Mouse (Mus musculus) CH12.LX (cell line): ENCODE results near the gene Prm3.
A peak's percentile ranks its signal among the peaks of the same experiment; 100 is the strongest.

Experiments
- CTCF ChIP-seq, 2 experiments: IDR thresholded peaks in 1 of 2; conservative IDR thresholded peaks in 1 of 2; 2 replicates each; pipeline ENCODE4 v1.5.1; 2011 to 2012; ENCODE audit warnings: low read depth in 2 of 2, low read length in 2 of 2, improper control_type of control experiment in 1 of 2, inconsistent platforms in 1 of 2, mild to moderate bottlenecking in 1 of 2, moderate library complexity in 1 of 2
- EP300 ChIP-seq: IDR thresholded peaks from 2 replicates; pipeline ENCODE4 v1.6.1; 2011; ENCODE audit warnings: low read length, improper control_type of control experiment
- GABPA ChIP-seq: IDR thresholded peaks from 2 replicates; pipeline ENCODE4 v1.6.1; 2012; ENCODE audit warnings: low read depth, low read length, improper control_type of control experiment, inconsistent platforms; ENCODE audit not compliant: insufficient replicate concordance
- HCFC1 ChIP-seq: IDR thresholded peaks from 2 replicates; pipeline ENCODE4 v1.6.1; 2012; ENCODE audit warnings: low read depth, mild to moderate bottlenecking, inconsistent platforms, low read length, improper control_type of control experiment
- POLR2A ChIP-seq: IDR thresholded peaks from 2 replicates; pipeline ENCODE4 v1.6.1; 2011; ENCODE audit warnings: low read depth, mild to moderate bottlenecking, improper control_type of control experiment, low read length

DNA sequence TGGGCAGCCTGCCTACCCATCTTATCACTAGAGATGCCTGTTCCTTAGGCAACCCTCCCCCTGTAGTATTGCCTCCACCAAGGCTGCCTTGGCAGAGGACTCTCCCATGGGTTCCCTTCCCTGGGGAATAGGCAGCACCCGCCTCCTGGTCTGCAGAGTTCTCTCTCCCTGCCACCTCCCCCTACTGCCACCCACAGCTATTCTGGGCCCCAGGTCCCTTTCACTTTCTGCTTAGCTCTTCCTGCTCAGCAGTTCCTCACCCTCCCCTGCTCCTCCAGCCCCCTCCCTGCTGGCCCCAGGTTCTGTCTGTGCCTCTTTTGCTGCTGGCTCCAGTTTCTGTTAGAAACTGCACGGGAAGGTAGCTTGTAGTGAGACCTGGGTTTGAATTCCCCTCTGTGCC lies 21.1 kb downstream of the Prm3 start:
- TF ChIP-seq GABPA (no peak), CTCF (conservative IDR thresholded peaks at IDR 0.05 in 1 of 2, IDR thresholded peaks at IDR 0.05 in 1 of 2; ENCODE audit: low read depth in 2 of 2, low read length in 2 of 2) (no peak), HCFC1 (no peak), POLR2A (no peak), EP300 (peak; percentile 59; the same call in 1 of the 2 replicates)
